Mouse (Mus musculus) left cerebral cortex, adult 2 months (tissue): ENCODE data around the gene AL732309.1. TPM values are rescaled to one million over a fixed set of nuclear protein-coding genes. Genes with fewer than 3 reads are reported as not detected.

Experiments
- DNase-seq, 2 experiments: peaks; one replicate each; pipeline ENCODE4 v3.0.0; 2021 to 2022; ENCODE audit warnings: low spot score in 2 of 2, mixed read lengths in 1 of 2; ENCODE audit errors: extremely low spot score in 1 of 2
- H3K27ac ChIP-seq: fragments of 200-600 bp; 2 replicates; pipeline ENCODE4 v1.8.1; 2022
- H3K4me3 ChIP-seq: fragments of 200-600 bp; 2 replicates; pipeline ENCODE4 v1.8.1; 2022
- CTCF ChIP-seq: fragments of 200-600 bp; IDR thresholded peaks from 2 replicates; pipeline ENCODE4 v1.8.1; 2022; ENCODE audit warnings: antibody characterized with exemption, mild to moderate bottlenecking, moderate library complexity
- intact Hi-C: fragments of 180-260 bp; cut with DNase I; formaldehyde crosslinking; loops from one replicate; pipeline ENCODE4 v1.15.1; 2025
- total RNA-seq, 2 experiments: library from RNA; stranded (reverse); gene quantifications; 2 replicates each; pipeline ENCODE4 v1.2.3; 2021

Gene AL732309.1
- total RNA-seq, 2 experiments from 2014 or later = 1.4 to 2.7 TPM

DNA sequence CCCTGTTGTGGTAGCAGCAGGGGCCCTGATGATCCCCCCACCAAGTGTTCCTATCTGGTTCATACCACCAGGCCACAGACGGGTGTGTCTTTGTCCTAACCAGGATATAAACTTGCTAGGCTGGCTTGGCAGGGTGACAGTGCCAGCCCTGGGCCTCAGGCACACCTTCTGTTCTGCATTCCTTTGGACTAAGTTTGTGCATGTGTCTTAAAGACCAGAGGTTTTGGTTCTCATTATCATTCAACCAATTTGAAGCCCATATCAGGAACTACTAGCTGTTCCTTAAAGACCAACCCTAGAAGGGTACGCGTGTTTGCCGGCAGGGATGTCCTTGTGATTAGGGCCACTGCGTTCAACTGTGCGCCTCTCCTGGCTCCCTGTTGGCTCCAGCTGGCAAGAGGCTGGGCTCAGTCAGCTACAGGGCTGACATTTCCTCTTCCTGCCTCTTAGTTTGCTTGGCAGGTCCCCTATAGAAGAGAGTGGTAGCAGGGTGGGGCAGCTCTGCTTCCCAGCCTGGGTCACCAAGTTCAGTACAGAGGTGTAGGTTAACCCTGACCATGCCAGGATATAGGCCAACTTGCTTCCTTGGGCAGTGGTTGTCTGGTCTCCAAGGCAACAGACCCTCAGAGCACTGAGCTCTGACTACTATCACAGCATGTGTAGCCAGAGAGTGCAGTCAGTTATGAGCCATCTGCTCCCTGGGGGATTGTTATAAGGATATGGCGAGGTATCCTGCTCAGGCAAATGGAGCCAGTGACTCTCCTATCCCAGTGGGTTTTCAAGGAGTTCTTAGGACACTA lies 40.4 kb upstream of the AL732309.1 start:
- no peak for DNase-seq
- H3K27ac ChIP-seq = peak overlapping the region; percentile 36; the same call in 1 of the 2 replicates
- H3K4me3 ChIP-seq = no peak overlapping the region
- no peak for TF ChIP-seq CTCF
- intact Hi-C loops = no loop called here

DNA sequence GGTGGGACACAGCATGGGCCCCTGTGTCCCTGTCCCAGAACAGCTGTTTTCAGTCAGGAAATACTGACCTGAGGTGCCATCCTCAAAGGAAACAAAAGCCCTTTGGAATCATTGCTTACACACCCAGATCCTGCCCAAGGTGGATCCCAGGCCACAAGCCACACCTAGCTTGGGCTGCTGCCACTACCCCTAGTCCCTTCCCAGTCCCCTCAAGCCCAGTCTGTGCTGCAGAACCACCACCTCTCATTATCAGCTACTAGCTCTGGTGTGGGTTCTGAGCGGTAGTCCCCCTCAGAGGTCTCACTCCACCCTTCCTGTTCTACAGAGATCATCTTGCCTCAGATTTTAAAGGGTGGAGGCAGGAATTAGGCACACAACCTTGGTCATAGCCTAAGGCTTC lies 39.7 kb upstream of the AL732309.1 start:
- intact Hi-C loops = no loop called here
- no peak for DNase-seq
- TF ChIP-seq CTCF = no peak
- no peak overlapping the region for H3K27ac ChIP-seq
- no peak overlapping the region for H3K4me3 ChIP-seq

DNA sequence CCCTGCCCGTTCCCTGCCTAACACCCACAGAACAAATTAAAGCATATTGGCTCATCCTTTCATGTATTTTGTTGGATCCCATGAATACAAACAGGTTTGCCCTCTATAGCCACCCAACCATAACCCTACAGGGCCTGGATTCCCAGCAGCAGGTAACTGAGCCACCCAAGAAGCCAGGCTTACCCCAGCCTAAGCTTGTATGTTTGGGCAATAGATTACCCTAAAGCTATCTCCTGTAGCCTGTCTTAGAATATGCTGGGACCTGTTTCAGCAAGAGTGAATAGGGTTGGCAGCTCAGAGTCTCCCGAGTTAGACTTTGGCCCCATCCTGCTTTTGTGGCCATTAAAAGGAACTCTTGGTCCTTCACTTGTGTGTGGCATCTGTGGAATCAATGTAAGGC lies 38.9 kb upstream of the AL732309.1 start:
- Histone ChIP-seq H3K4me3 (no peak overlapping the region), H3K27ac (no peak overlapping the region)
- no peak for DNase-seq
- no peak for TF ChIP-seq CTCF
- intact Hi-C loops = no loop called here

DNA sequence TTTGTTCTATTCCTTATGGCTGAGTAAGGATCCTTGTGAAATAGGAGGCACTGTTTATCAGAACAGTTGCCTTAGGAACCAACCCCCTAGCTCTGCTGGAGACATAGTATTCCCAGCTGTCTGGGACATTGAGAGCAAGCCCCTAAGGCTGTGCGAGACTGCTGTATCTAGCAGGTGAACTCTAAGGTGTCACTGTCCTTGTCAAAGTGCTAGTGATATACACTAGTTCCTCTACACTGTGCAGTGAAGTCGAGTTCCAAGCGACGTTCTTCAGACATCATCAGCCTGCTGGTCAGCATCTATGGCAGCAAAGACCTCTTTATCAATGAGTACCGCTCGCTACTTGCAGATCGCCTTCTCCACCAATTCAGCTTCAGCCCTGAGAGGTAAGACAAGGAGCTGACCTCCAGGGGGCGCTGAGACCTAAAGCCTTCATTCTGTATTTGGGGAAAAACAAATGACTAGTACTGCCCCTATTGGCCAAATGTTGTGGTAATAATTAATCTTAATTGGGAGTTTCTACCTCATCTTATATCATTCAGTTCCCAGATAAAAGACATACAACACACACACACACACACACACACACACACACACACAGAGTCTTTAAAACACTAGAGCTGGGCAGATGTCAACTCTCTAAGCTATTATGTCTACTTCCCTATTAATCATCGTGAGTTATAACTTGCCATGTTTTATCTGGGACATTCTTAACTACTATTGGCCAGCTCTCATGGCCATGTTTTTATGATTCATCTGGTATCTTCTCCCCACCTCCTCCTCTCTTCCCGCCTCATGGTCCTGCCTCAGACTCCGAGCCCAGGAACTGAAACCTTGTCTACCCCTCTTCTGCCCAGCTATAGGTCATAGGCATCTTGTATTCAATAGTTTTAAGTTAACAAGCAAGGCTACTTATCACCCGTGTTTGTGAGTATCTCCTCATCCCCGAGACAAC lies 32.5 kb upstream of the AL732309.1 start:
- Histone ChIP-seq H3K4me3 (no peak overlapping the region), H3K27ac (no peak overlapping the region)
- intact Hi-C loops = loop anchor here (1.0 kb wide), 1 partner anchor 49 kb away; no protein-coding TSS in a partner anchor
- peak; percentile 73 for DNase-seq
- TF ChIP-seq CTCF = peak; percentile 84

DNA sequence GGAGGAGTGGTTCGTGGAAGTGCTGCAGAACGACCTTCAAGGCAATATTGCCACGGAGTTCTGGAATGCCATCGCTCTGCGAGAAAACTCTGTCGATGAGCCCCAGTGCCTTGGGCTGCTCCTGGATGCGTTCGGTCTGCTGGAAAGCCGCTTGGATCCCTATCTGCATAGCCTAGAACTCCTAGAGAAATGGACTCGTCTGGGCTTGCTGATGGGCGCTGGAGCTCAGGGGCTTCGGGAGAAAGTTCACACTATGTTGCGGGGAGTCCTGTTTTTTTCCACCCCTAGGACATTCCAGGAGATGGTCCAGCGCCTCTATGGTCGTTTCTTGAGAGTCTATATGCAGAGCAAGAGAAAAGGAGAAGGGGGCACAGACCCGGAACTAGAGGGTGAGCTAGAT lies 26.3 kb upstream of the AL732309.1 start:
- DNase-seq = no peak
- no peak for TF ChIP-seq CTCF
- intact Hi-C loops = loop anchor here (2.0 kb wide), 1 partner anchor 60 kb away; the partner anchor contains the start of gene Man1b1
- Histone ChIP-seq H3K4me3 (peak overlapping the region; percentile 91), H3K27ac (peak overlapping the region; percentile 89)

DNA sequence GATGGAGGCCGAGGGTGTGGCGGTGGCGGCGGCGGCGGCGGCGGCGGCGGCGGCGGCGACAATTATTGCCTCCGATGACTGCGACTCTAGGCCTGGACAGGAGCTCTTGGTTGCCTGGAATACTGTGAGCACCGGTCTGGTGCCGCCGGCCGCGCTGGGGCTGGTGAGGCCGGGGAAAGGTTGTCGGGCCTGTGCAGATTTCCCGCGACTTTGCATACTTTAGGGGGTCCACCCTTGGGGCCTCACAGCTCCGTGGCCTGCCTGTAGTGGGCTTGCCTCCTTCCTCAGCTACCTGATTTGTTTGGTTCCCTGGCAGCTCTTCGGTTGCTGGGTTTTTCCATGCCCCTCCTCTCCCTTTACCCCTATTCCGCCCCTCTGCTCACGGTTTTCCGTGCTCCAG lies 25.9 kb upstream of the AL732309.1 start:
- Histone ChIP-seq H3K27ac (peak overlapping the region; percentile 89), H3K4me3 (peak overlapping the region; percentile 91)
- TF ChIP-seq CTCF = no peak
- DNase-seq = no peak
- intact Hi-C loops = loop anchor here (1.0 to 2.0 kb wide), 2 partner anchors 17 to 60 kb away; partner anchors contain the start of genes Man1b1 and Tmem203

DNA sequence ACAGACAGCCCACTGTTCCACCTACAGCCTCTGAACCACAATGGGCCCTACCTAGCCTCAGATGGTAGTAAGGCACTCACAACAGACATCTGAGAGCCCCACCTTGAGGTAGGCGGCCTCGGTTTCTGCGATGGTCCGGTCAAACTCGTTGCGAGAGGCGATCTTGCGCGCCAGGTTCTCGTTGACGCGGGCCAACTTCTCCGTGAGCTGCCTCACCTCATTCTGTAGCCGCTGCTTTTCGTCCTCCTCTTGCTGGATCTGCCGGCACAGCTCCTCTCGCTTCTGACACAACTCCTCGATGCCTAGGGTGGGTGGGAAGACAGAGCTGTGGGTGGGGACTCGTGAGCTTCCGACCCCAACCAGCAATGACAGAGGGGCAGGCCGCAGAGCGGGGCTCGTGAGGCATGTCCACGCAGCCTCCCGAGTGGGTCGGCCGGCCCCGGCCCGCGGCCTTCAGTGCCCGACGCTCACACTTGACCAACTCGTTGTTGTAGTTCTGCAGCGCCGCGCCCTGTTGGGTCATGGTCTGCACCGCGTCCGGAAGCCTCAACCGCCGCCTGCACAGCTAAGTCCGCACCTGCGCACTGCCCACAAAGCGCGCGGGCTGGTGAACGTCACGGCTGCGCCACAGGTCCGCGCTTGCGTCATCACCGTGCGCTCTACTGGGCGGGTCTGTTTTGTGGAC lies 25.3 kb upstream of the AL732309.1 start, which contains the start of the genes Ssna1 and Anapc2:
TSS of gene Ssna1 (minus strand) at position 612 of the 685 bp plus-strand sequence.
TSS of gene Anapc2 (plus strand) at position 652 of the 685 bp plus-strand sequence.
- peak; percentile 98 to 99 for DNase-seq
- peak within 1 kb of the TSS; percentile 91 for H3K4me3 ChIP-seq
- TF ChIP-seq CTCF = peak; percentile 33
- peak within 1 kb of the TSS; percentile 89 for H3K27ac ChIP-seq
- intact Hi-C loops = loop anchor here (1.0 to 2.0 kb wide), 2 partner anchors 17 to 61 kb away; partner anchors contain the start of genes Man1b1 and Tmem203

DNA sequence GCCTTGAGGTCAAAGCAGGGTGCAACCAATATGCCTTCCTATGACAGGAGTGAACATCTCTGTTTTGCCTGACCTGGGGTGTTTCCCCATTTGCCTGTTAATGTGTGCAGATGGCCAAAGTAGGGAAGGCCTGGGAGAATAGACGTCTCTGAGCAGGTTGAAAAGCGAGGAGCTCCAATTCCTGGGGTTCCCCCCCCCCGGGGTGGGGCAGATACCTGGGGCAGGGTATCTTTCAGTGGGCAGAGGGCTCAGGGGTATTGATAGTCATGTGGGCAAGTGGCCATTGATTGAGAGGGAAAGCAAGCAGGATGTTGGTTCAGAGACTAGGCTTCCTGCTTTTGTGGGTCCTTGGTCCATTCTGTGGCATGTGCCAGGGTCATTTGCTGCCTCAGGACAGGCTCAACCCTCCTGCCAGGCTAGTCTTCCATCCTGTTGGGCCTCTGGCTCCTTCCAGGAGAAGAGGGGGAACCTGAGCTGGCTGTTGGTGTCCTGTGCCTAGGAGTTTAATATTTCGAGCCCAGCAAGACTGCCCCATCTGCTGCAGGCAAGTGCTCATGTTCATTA lies 21.2 kb upstream of the AL732309.1 start:
- TF ChIP-seq CTCF = no peak
- intact Hi-C loops = no loop called here
- H3K27ac ChIP-seq = peak overlapping the region; percentile 85

DNA sequence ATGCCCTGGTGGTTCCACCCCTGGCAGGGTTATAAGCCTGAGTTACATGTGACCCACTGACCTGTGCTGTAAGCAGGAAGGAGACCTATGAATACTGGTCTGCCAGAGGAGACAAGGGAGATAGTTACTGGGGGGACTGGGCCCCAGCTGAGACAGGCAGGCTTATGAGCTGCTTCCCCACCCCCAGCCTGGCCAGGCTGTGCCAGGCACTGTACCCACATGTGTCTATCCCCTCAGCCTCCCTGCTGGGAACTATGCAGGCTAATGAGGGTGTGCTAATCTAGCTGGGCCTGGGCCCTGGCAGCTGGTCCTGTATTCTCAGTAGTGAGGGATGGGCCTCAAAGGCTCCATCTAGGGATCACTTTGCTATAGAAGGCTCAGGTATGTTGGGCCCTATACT lies 20.6 kb upstream of the AL732309.1 start:
- H3K4me3 ChIP-seq = no peak overlapping the region
- TF ChIP-seq CTCF = no peak
- intact Hi-C loops = no loop called here
- peak overlapping the region; percentile 85 for H3K27ac ChIP-seq
- no peak for DNase-seq

More for the DNA sequence above, 21.2 kb upstream of the AL732309.1 start:
- H3K4me3 ChIP-seq = no peak overlapping the region
- no peak for DNase-seq

DNA sequence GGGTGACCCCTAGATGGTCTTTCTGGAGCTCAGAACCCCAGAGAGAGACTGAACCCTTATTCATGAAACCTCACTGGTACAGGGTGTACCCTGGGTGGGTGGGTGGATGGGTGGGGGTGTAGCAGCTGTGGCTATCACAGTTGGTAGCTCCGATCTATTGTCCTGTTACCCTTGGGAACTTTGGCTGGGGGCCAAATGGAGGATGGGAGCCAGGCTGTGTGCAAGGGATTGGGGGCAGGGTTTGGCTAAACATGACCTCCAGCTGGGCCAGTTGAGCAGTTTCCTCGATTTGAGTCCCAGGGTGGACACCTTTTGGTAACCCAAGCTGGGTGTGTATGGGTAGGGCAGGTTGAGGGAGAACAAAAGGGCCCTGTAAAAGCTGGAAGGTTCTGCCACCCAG lies 20.1 kb upstream of the AL732309.1 start:
- peak in 1 of 2 experiments; percentile 28 for DNase-seq
- intact Hi-C loops = no loop called here
- TF ChIP-seq CTCF = no peak
- Histone ChIP-seq H3K4me3 (peak overlapping the region; percentile 86), H3K27ac (peak overlapping the region; percentile 85)
